Mouse (Mus musculus): ENCODE results near the gene Grid2ip.
A peak's percentile ranks its signal among the peaks of the same experiment; 100 is the strongest.

Grid2ip gene

DNA sequence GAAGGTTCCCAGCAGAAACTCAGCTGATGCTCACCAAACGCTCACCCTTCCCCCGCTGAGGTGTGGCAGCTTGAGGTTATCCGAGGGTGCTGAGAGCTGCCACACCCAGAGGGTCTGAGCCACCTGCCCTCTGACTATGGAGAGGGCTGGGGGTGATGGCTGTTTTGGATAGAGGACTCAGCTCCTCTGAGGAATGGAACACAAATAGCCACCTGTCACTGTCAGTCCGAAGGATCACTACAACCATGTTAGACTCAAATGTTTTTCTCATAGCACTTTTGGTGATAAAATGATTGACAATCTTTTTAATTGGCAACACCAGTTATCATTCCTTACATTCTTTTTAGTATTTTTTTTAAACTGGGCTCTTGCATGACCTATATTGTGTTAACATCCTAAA, 64.3 kb downstream of the Grid2ip start:
- no peak for DNase-seq (ENCODE audit: low read depth)

DNA sequence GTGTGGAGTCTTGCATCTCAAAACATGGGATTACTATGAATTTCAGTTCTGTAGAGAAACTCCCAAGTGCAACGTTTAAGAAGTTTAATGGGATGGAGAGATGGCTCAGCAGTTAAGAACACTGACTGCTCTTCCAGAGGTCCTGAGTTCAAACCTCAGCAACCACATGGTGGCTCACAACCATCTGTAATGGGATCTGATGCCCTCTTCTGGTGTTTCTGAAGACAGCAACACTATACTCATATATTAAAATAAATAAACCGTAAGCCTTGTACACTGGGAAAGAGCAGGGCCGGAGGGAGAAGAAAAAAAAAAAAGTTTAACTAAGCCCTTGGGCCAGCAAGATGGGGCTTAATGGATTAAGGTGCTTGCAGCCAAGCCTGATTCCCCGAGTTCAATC, 65.9 kb downstream of the Grid2ip start:
- DNase-seq (ENCODE audit: low read depth) = no peak

DNA sequence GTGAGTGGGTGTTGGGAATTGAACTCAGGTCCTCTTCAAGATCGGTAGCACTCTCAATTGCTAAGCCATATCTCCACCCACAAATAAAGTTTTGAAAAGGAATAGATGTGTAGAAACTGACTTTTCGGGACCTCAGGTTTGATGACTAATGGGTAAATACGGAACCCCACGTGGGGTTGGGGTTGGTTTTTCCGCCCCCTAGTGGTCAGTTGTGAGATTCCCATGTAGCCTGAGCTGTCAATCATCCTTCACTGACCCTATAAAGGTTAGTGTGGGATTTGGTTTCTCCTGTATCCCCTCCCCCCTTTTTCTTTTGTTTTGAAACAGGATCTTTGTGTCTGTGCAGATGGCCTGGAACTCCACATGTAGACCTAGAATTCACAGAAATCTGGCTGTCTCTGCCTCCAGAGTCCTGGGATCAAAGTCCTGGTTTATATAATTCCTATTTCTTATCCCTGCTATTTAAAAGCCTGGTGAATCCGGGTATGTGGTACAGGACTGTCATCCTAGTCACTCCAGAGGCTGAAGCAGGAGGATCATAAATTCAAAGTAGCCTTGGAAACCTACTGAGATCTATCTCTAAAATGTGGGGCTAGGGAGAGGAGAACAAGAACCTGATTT, 66.9 kb downstream of the Grid2ip start:
- DNase-seq (ENCODE audit: low read depth) = peak; percentile 60

DNA sequence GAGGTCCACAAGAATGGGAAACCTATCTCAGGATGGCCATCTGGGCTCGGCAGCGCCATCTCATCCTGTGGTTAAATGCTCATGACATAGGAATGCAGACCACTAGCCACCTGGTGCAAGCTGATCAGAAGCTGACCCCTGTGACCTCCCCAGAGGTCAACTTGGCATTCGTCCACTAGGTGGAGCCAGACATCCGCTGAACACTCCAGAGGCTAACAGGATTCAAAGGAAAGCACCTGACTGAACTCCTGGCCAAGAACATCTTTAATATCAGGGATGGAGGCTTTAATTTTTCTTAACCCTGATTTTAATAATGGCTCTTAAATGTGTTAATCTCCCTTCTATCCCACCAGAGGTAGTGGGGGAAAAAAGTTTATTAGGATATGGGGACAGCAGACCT, 77.3 kb downstream of the Grid2ip start:
- DNase-seq (ENCODE audit: low read depth) = peak; percentile 65

DNA sequence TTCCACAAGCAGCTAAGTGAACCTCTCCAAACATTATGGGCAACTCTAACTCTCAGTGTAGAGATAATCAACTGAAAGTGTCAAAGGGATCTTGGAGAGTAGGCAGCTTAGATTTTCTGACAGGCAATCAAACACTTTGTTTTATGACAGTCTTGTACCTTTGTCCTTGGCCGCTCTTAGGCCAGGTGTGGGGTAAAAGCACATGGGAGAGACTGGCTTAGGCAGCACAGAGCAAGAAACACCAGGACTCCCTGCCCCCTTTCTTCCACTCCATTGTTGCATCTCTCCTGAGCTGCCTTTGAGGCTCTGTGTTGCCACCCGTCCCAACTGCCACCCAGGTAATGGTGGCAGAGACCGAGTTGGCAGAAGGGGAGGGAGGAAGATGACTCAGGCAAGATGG, 84.2 kb downstream of the Grid2ip start:
- no peak for DNase-seq (ENCODE audit: low read depth)

DNA sequence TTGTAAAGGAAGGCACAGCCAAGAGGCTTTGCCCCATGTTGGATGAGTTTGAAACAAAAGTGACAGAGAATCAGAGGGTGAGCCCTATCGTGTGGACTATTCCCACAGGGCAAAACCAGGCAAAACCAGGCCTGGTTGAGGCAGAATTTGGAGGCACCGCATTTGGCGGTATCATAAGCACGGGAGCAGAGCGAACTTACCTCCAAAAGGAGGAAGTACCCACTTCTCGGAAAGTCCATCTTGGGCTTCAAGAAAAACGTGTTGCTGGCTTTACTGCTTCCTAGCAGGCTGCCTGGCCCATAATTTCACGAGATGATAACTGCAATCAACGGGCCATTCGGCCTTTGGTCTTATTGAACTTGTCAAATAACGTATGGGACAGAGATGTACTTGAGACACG, 84.6 kb downstream of the Grid2ip start:
- DNase-seq (ENCODE audit: low read depth) = no peak
